ENCODE assay signal across 7 mouse cellular contexts in the genomic region with DNA sequence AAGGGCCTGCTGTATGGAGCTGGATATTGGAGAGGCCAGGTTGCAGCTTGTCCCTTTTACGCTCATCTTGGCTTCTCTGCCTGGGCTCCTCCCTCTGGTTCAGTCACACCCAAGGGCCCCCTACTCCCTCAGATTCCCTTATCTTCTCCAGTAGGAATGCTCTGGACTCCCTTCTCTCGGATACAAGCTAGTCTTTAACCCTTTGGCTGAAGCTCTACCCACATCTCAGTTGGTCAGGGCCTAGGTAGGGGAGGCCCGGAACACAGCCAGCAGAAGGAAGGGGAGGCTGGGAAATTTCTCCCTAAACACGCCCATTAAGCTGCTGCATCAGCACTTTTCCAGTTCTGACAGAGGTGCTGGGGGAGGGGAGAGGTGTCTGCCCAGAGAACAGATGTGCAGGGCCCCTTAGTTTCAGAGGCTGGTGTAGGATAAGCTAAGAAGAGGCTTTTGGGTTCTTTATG. TPM values are rescaled to one million over a fixed set of nuclear protein-coding genes. Genes with fewer than 3 reads are reported as not detected.
DNase-seq lines count a peak whose midpoint lies in the region; ATAC-seq lines count a peak whose summit lies in the region.

No protein-coding gene starts in this region.

- intact Hi-C loops in heart, postnatal 10 days (cut with DNase I): loop anchor here (2.0 kb wide), 1 partner anchor 30 kb away; no protein-coding TSS in a partner anchor
- intact Hi-C loops in left cerebral cortex, postnatal 25 days (cut with DNase I): no loop called here

- H3K4me2 ChIP-seq in limb, embryonic 12.5 days: peak overlapping the region; percentile 98
- peak overlapping the region; percentile 90 for H3K4me2 ChIP-seq in midbrain, embryonic 16.5 days (ENCODE audit: low read length)

- peak; percentile 52 for DNase-seq in Muller cell, postnatal 12 days (ENCODE audit: inconsistent ontology term)
- DNase-seq in embryo, embryonic 11 days: peak; percentile 83
- DNase-seq in heart, postnatal 10 days: peak; percentile 63 to 64
- DNase-seq in frontal cortex, postnatal 25 days (ENCODE audit: low spot score in 2 of 2): no peak
- DNase-seq in left cerebral cortex, postnatal 25 days (ENCODE audit: low spot score in 2 of 2): no peak

- no peaks in the 10 kb centered on the region for H3K27me3 ChIP-seq in limb, embryonic 12.5 days
- no peaks in the 10 kb centered on the region for H3K27me3 ChIP-seq in midbrain, embryonic 16.5 days (ENCODE audit: control insufficient read depth, insufficient read depth, low read depth, low read length)

- peak overlapping the region; percentile 89 for H3K9ac ChIP-seq in limb, embryonic 12.5 days (replicated peaks)
- H3K9ac ChIP-seq in midbrain, embryonic 16.5 days (ENCODE audit: low read depth, low read length): peak overlapping the region; percentile 85

- H3K4me3 ChIP-seq in limb, embryonic 12.5 days (replicated peaks): peak overlapping the region; percentile 78
- peak overlapping the region; percentile 63 for H3K4me3 ChIP-seq in midbrain, embryonic 16.5 days (ENCODE audit: low read depth, low read length)

- no peaks in the 10 kb centered on the region for H3K9me3 ChIP-seq in limb, embryonic 12.5 days
- H3K9me3 ChIP-seq in midbrain, embryonic 16.5 days (replicated peaks; ENCODE audit: control insufficient read depth, low read length, poor library complexity, severe bottlenecking): no peaks in the 10 kb centered on the region

- H3K27ac ChIP-seq in limb, embryonic 12.5 days: peak overlapping the region; percentile 98
- peak overlapping the region; percentile 84 for H3K27ac ChIP-seq in midbrain, embryonic 16.5 days (ENCODE audit: low read length)

- peaks cover 23% of the 10 kb centered on the region for H3K36me3 ChIP-seq in limb, embryonic 12.5 days
- no peaks in the 10 kb centered on the region for H3K36me3 ChIP-seq in midbrain, embryonic 16.5 days (ENCODE audit: control insufficient read depth, insufficient read depth, low read length)

- peaks cover 64% of the 10 kb centered on the region for H3K4me1 ChIP-seq in limb, embryonic 12.5 days (replicated peaks)
- H3K4me1 ChIP-seq in midbrain, embryonic 16.5 days (ENCODE audit: control insufficient read depth, insufficient read depth, low read length): peaks cover 38% of the 10 kb centered on the region

- 0% methylated on average over 4 of the region's 4 CpGs for WGBS in limb, embryonic 12.5 days
- 2% methylated on average over 4 of the region's 4 CpGs for WGBS in midbrain, embryonic 16.5 days

- no peak for ATAC-seq in limb, embryonic 12.5 days (ENCODE audit: insufficient number of reproducible peaks, insufficient read depth, low FRiP score, low TSS enrichment, low read depth)
- ATAC-seq in midbrain, embryonic 16.5 days: peak; percentile 30

RNA-seq across cellular contexts. Expression of gene Nynrin, which starts 1.3 kb away (rescaled TPM):
- total RNA-seq in heart, postnatal 10 days (2021): 10 to 100 TPM; 24.1 to 27.6 TPM
- polyA plus RNA-seq in limb, embryonic 12.5 days (2016; fragmentation: Nextera tagmentation; extraction: Ambion mirVana): 38.9 and 46.0 TPM in 2 replicates
- polyA plus RNA-seq in midbrain, embryonic 16.5 days (2015; fragmentation: Nextera tagmentation; extraction: Ambion mirVana): 11.0 and 11.9 TPM in 2 replicates
- 10 to 100 TPM in 1 of 2 experiments, 1 to 10 TPM in 1; 6.5 to 10.5 TPM for total RNA-seq in left cerebral cortex, postnatal 25 days (2021)

RNA-seq across cellular contexts. Expression of gene Cbln3, which starts 29.1 kb away (rescaled TPM):
- total RNA-seq in heart, postnatal 10 days (2021): under 1 TPM; 0.22 to 0.38 TPM
- 0.20 and 0.21 TPM in 2 replicates for polyA plus RNA-seq in limb, embryonic 12.5 days (2016; fragmentation: Nextera tagmentation; extraction: Ambion mirVana)
- polyA plus RNA-seq in midbrain, embryonic 16.5 days (2015; fragmentation: Nextera tagmentation; extraction: Ambion mirVana): 0.15 and 0.20 TPM in 2 replicates
- total RNA-seq in left cerebral cortex, postnatal 25 days (2021): under 1 TPM; 0.14 to 0.25 TPM

RNA-seq across cellular contexts. Expression of gene Khnyn, which starts 29.6 kb away (rescaled TPM):
- 10 to 100 TPM; 12.5 to 13.1 TPM for total RNA-seq in heart, postnatal 10 days (2021)
- polyA plus RNA-seq in limb, embryonic 12.5 days (2016; fragmentation: Nextera tagmentation; extraction: Ambion mirVana): 36.9 and 38.8 TPM in 2 replicates
- 10.4 and 10.5 TPM in 2 replicates for polyA plus RNA-seq in midbrain, embryonic 16.5 days (2015; fragmentation: Nextera tagmentation; extraction: Ambion mirVana)
- total RNA-seq in left cerebral cortex, postnatal 25 days (2021): 10 to 100 TPM; 10.1 to 10.7 TPM

RNA-seq across cellular contexts. Expression of gene Nfatc4, which starts 32.2 kb away (rescaled TPM):
- total RNA-seq in heart, postnatal 10 days (2021): 10 to 100 TPM; 11.1 to 12.1 TPM
- 147 and 151 TPM in 2 replicates for polyA plus RNA-seq in limb, embryonic 12.5 days (2016; fragmentation: Nextera tagmentation; extraction: Ambion mirVana)
- polyA plus RNA-seq in midbrain, embryonic 16.5 days (2015; fragmentation: Nextera tagmentation; extraction: Ambion mirVana): 6.7 and 7.0 TPM in 2 replicates
- 1 to 10 TPM; 1.3 to 2.6 TPM for total RNA-seq in left cerebral cortex, postnatal 25 days (2021)

RNA-seq across cellular contexts. Expression of gene Sdr39u1, which starts 45.0 kb away (rescaled TPM):
- total RNA-seq in heart, postnatal 10 days (2021): 10 to 100 TPM; 73.2 to 79.9 TPM
- 81.7 and 86.3 TPM in 2 replicates for polyA plus RNA-seq in limb, embryonic 12.5 days (2016; fragmentation: Nextera tagmentation; extraction: Ambion mirVana)
- 160 and 180 TPM in 2 replicates for polyA plus RNA-seq in midbrain, embryonic 16.5 days (2015; fragmentation: Nextera tagmentation; extraction: Ambion mirVana)
- 10 to 100 TPM; 96.3 to 96.9 TPM for total RNA-seq in left cerebral cortex, postnatal 25 days (2021)

Comparison
In these comparisons a context has a peak if more than half of its experiments do, and no peak if none do; other contexts are left out.
1. DNase-seq: peak in Muller cell, postnatal 12 days (single experiment), embryo, embryonic 11 days (single experiment) and heart, postnatal 10 days (2 of 2); none in frontal cortex, postnatal 25 days (0 of 2) and left cerebral cortex, postnatal 25 days (0 of 2).